Mouse (Mus musculus): ENCODE measurements around the gene Stfa2. TPM values are rescaled to one million over a fixed set of nuclear protein-coding genes. Genes with fewer than 3 reads are reported as not detected.
"Not testable (repeated sequence)": the region's sequence is repeated elsewhere in the genome, so short reads cannot be mapped to it uniquely, and the experiment has no call there.

Stfa2 gene
- total RNA-seq (2021) = not detected

DNA sequence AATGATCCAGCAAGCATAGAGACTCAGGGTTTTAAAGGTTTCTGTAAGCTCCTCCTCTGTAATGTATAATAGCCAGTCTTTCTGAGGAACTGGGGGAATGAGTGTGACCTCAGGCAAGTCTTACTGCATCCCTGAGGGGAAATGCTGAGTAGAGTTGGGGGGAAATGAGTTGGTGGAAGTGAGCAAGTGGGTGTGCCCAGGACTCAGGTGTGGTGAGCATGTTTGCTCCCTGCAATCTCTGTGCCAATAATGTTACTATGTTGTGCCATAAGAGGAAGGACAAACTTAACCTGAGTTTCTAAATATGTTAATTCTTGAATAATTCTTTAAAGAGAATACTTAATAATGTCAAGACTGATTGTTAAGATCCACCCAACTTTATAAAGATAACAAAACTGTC lies at the start of gene Stfa2:
Stfa2 (minus strand) TSS at position 101 of the 400 bp plus-strand sequence.
- no peak for DNase-seq
- intact Hi-C loops (cut with DNase I) = no loop called here

GRCm38 (mm10) chr16:36455342-36455802 lies 47.1 kb upstream of the Stfa2 start, which contains the start of gene Stfa3:
Gene Stfa3, minus strand, starts transcription at chr16:36455392.
- intact Hi-C loops (cut with DNase I) = no loop called here

GRCm38 (mm10) chr16:36420979-36421378 lies 12.7 kb upstream of the Stfa2 start:
- intact Hi-C loops (cut with DNase I); DNase-seq: not testable (repeated sequence)

More at GRCm38 (mm10) chr16:36455342-36455802, 47.1 kb upstream of the Stfa2 start, which contains the start of gene Stfa3:
- DNase-seq = no peak

DNA sequence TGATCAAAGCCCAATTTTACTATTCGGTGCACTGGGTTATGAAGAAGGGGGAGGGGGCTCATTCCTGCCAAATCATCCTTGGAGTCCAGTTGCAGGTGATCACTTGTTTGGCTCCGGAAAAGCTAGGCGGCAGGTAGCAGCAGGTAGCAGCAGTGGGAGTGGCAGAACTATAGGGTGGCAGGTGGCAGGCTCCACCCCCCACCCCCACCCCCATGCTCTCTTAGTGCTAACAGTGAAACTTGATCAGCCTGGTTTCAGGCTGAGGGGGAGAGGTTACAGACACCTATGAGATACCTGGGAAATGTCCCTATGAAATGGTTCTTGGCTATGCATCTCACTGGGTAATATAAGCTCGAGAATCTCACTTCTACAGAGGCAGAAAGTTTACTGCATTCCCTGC lies 19.2 kb downstream of the Stfa2 start:
- intact Hi-C loops (cut with DNase I) = no loop called here
- no peak for DNase-seq

- DNase-seq; intact Hi-C loops (cut with DNase I): not testable (repeated sequence)
Observed at GRCm38 (mm10) chr16:36367648-36368047, 40.6 kb downstream of the Stfa2 start, which contains the start of gene BC100530. Gene BC100530, minus strand, starts transcription at chr16:36367748.

Other genes with a start within 250 kb of the Stfa2 start
- not detected for gene Gm5483, start 224.2 kb downstream of the Stfa2 start, total RNA-seq (2021)
- gene Gm5416, start 198.1 kb downstream of the Stfa2 start, total RNA-seq (2021) = not detected
- not detected for gene 2010005H15Rik, start 187.0 kb downstream of the Stfa2 start, total RNA-seq (2021)
- gene Stfa1, start 131.5 kb downstream of the Stfa2 start, total RNA-seq (2021) = not detected
- not detected for gene BC117090, start 74.1 kb downstream of the Stfa2 start, total RNA-seq (2021)
- gene BC100530, start 40.7 kb downstream of the Stfa2 start, total RNA-seq (2021) = not detected
- not detected for gene Stfa3, start 46.9 kb upstream of the Stfa2 start, total RNA-seq (2021)
- gene Casr, start 153.7 kb upstream of the Stfa2 start, total RNA-seq (2021) = under 1 TPM in 1 of 2 experiments, not detected in 1; 0.08 TPM

All from heart, postnatal 36 days (tissue).